Mouse (Mus musculus) thymus, postnatal 0 days (tissue): Measurements from ENCODE around the gene Sox8. TPM values are rescaled to one million over a fixed set of nuclear protein-coding genes. Genes with fewer than 3 reads are reported as not detected.

Source experiments
- DNase-seq: peaks from one replicate; pipeline ENCODE4 v3.0.0-alpha.2; 2015; ENCODE audit warnings: low spot score
- polyA plus RNA-seq: library from polyadenylated mRNA; unstranded; fragments of >200 nt; fragmentation: Nextera tagmentation; extraction: Ambion mirVana; gene quantifications from 2 replicates; pipeline ENCODE4 v1.2.1, GENCODE M21; 2015

The Sox8 gene
- 0.23 and 0.26 TPM in 2 replicates for polyA plus RNA-seq

DNA sequence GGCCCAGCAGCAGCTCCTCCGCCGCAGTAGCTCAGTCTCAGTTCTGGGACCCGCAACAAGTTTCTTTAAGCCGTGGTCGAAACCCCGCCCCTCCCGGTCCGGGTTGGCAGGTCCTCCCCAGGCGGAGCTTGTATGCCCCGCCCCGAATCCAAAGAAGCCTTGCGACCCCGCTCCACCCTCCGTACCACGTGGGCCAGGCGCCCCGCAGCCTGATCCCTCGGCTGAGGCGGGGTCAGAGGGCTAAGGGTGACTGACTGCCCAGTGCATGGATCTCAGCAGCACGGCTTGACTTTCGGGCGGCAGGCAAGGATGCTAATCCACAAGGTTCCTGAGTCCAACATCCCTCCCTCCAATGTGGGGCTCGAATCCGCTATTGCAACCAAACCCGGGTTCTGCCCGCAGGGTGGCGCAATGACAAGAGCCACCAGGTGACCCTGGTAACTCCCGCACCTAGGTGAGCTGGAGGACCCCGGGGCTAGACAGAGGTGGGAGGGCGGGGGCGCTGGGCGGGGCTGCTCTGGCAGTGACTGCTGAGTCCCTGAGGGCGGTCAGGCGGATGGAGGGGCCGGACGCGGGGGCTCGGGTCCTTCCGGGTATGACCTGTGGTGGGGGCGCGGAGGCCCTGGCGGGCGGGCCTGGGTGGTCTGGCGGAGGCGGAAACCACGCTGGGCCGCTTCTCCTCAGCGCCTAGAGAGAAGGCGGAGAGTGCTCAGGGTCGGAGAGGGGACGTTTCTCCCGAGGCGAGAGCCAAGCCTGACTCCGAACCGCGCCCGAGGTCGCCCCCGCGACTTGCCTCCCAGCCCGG is at the start of gene Sox8:
Gene Sox8 (minus strand): TSS at position 39 of the 805 bp plus-strand sequence.
- peak; percentile 75 for DNase-seq

DNA sequence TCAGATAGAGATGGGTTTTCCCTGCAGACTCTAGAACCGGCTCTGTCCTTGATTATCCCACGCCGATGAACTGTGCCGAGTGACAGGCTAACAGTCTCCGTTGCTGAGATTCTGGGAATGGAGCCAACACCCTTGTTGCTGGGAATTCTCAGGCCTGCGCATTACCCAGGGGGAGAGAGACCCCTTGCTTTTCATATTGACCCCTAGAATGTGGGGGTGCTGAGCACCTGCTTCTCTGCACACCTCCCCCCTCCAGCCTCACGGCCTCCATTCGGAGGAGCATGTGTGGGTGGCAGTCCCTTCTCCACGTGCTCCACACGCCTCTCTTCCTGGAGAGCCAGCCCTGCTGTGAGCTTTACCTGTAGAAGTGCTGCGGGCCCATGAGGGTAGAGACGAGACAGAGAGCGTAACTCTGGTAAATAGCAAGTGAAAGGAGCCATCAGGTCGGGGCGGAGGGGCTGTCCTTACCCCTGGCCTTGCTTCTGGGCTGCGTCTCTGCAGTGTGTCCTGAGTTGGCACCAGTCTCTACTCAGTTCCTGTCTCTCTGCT is 48.1 kb upstream of the Sox8 start:
- no peak for DNase-seq

DNA sequence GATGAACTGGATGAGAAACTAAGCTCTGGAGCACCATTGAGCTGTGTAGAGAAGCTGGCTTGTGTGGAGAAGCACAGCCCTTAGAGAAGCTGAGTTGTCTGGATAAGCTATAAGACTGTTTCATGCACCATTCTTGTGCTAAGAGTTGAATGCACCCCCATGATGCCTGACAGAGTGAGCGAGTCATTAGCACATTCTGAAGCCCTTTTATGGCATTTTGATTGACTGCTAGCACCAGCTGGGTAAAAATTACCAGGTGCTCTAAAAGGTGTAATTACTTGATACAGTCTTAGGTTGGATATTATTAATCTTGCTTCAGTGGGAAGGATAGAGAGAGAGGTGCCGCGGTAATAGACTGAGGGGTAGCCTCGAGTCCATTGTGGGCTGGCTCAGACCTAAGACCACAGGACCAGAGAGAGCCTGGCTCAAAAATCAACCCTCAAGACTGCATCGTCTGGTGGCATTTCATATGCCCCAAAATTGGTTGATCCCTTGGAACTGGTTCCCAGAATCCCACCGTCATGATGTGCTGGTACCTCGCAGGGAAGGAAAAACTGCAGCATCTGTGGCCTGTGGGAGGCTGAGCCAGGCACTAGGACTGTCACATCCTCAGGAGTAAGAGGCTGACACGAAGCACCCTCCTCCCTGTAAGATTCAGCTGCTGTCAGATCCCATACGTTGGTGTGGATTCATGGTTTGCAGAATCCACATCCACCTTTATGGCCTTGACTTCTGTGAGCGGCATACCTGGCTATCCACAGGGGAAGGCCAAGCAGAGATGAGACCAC is 44.4 kb upstream of the Sox8 start:
- no peak for DNase-seq

DNA sequence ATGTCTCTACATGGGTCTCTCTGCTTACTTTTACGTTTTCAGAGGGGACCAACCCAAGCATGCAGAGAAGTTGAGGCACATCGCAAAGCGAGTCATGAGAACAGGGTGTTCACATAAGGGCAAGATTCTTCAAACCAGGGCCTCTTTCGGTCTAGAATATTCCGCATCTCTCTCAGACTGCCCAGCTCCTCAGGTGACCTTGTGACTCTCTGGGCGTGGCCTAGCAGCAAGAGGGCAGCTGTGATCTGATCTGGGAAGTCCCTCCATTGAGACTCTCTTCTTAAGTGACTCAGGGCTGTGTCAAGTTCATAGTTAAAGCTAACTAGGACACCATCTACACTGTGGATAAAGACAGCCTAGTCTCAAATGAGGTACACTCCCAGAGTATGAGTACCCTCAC is 42.8 kb upstream of the Sox8 start:
- no peak for DNase-seq

DNA sequence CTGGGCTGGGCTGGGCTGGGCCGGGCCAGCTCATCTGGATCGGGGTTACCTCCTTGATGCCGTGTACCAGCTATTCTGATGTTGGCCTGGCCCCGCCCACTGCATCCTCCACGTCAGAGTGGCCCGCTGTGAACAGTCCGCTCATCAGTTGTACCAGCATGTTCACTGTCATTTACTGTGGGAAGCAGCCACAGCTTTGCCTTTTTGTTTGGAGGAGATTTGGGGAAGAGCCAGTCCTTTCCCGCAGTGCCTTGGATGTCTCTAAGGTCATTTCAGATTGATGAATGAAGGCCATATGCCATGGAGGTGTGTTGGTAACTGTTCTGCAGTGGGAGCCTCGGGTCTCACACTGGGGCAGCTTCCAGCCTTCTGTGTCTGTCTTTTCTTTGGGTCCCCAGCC is 42.1 kb upstream of the Sox8 start:
- no peak for DNase-seq

DNA sequence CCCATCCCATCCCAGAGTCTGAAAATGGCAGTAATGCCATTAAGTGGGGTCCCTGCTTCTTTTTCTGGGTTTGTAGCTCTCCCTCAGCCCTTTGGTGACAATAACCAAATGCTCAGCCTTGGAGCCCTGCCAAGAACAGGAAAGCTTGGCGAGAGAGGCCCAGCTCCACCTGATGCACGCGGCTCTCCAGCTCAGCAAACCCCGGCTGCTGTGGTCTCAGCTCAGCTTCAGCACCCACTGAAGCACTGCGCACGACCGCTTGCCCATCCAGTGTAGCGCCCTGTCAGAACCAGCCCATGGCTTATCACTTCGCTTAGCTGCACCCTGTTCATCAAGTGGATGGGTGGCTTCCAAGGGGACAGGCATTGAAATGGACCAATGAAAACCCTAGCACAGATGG is 39.7 kb upstream of the Sox8 start:
- DNase-seq = peak; percentile 47

DNA sequence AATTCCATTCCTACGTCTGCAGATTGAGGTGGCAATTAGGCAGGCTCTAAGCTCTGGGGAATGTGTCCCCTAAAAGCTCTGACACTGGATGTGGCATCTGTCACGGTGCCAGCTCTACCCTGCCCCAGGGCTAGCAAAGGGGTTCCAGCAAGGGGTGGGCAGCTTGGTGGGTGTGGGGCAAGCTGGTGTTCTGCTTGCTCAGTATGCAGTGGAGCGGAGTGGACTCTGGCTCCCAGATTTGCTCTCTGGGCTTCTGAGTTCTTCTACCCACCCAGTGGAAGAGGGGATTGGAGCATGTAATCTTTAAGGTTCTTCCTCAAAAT is 39.0 kb upstream of the Sox8 start:
- DNase-seq = no peak

DNA sequence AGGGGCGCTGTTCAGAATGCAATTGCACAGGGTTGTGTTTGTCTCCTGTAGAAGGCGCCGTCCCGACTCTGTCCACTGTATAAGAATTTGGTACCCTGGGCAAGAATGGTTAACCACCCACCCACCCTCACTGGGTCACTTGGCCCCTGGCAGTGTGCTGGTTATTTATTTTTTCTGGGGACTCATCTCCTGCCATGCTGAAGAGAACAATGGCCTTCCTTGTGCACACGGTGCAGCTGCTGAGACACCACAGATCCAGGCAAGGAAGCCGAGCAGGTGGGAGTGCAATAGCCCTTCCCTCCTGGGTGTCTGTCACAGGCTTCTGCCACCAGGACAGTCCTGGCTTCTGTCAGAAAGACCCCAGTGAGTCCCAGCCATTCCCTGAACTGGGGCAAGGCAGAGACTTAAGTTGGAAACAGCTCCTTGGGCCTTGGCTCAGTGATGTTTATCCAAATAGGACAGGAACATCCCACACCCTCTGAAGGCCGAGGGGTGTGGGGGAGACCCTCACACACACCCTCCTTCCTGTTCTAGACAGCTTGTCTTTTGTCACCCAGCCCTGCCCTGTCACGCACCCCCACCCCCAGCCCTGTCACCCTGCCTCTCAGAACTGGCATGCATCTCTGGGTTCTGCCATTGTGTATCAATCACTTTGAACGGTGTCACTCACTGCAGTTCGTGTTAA is 38.5 kb upstream of the Sox8 start:
- DNase-seq = peak; percentile 49

DNA sequence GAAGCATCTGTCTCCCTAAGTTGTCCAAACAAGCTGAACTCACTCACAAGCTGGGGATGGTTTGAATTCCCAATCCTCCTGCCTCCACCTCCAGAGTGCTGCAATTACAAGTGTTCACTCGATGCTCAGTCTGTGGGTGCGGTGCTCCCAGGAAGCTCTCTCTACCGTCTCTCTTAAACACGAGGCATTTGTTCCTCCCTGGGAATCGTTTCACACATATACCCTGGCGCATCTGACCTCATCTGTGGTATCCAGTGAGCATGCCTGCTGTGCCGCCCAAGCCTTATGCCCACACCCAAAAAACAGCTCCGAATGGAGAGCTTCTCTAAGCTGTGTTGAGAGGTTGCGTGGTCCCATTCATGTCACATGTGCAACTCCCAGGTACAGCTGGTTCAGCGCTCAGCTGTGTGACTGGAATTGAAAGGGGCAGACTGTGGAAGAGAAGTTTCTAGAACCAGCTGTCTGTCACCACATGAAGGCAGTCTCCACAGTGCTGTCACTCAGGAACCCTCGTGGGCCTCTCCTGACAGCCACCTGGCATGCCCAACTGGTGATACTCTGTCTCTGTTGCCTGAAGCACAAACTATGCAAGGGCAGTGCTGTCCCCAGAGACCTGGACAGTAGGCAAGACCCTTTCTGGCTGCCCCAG is 37.8 kb upstream of the Sox8 start:
- peak; percentile 91 for DNase-seq

DNA sequence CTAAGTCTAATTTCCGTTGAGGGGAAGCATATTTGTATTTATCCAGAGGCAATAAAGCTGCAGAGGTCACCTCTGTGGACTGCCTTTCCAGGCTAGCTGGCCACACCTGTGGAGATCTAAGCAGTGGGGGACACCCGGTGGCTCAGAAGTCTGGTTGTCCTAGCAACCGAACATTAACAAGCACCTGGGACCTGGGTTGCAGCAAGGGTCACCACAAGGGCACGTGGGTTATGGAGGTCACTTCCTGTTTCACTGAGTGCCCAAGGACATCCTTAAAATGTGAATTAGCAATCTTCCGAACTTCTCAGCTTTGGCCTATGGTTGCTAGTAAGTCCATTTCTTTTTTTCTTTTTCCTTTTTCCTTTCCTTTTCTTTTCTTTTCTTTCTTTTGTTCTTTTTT is 33.7 kb upstream of the Sox8 start:
- DNase-seq = no peak

DNA sequence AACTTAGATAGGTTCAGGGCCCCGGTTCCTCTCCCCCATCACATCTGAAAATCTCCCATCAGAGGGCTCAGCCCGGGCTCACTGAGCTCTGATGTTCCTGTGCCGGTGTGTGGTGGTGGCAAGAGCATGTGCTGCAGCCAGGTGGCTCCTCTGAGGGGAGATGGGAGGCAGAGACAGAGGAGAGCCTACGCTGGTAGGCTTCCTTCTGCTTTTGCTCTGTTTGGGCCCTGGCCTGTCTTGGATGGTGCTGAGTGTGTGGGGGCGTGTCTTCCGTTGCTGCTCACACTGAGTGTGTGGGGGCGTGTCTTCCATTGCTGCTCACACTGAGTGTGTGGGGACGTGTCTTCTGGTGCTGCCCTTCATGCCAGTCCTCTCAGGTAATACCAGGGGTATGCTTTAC is 31.9 kb upstream of the Sox8 start:
- DNase-seq = peak; percentile 66

DNA sequence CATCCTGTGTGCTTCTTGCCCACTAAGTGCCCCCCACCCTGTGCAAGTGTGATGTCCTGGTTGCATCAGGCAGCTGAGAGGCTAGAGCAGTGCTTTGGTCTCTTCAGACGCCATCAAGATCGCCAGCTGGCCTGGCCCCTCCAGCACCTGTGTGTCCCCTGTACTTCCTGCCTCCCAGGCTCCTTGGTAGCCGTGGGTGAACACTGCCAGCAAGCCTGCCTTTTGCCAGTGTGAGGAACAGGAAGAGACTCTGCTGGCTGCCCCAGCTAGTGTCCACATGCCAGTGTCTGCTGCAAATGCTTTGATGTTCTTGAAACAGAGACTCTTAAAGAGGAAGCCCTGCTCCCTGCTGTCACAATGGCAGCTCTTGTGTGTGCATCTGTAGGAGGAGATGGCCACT is 27.1 kb upstream of the Sox8 start:
- DNase-seq = peak; percentile 15

DNA sequence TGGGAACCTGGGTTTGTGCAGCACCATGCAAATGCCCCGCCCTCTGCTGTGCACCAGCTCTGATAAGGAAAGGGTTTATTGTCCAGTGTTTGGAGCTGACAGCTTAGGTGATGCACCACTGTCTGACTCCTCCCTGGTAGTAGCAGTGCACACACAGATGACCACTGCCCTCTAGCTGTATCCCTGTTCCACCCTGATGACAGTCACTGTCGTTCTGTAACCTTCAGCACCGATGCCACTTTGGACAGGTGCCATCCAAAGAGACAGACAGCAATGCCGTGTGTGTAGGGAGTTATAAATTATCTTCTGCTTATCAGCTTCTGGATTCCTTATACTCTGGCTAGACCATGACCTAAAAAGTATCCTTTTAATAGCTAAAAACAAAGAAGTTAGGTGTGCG is 25.0 kb upstream of the Sox8 start:
- no peak for DNase-seq

DNA sequence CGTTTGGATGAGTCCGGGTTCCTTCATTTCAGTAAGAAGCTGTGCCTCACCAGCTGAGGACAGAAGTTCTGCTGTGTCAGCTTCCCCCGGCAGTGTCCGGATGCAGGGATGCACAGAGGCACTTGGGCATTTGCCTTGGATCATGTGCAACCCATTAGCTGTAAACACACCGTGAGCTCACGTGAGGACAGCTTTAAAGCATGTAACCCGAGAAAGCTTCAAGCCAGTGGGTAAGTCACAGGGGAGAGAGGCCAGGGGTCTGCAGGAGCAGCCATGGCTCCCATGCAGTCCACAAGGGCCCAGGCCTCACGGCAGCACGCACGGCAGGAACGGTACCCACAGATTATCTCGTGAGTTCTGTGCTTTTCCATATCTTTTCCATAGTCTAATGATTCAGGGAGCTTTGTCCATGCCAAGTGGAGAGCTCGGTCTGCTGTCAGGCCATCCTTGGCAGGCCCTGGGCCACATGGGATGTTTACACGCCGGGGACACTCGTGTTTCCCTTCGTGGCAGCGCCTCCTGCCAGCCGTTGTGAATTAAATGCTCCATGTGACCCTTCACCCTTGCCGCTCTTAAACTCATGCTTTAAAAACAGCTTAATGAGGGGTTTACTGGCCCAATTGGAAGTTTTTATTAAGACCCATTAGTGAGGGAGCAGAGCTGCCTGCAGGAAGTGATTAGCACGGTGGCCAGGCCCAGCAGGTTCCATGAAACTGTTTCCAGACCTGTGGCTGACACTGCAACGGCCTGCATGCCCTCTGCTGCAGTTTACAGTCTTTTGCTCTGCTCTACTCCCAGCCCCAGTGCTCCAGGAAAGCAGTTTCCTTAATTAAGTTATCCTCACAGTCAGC is 23.1 kb upstream of the Sox8 start:
- no peak for DNase-seq

DNA sequence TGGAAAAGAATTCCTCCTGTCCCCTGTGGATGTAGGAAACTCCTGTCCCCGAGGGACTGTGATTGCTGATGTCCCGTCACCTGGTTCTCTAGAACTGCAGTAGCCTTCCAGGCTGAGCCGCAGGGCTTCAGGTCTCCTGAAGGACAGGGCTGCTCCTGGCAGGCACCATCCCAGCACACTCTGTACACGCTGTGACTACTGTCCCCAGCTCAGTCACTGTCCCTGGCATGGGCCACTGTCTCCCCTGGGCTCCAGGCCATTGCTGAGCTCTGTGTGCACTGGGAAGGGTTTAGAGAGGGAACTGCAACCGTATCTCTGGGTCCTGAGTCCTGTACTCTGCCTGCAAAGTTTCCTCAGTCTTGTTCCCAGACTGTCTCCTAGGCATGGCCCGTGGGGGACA is 21.9 kb upstream of the Sox8 start:
- DNase-seq = no peak

DNA sequence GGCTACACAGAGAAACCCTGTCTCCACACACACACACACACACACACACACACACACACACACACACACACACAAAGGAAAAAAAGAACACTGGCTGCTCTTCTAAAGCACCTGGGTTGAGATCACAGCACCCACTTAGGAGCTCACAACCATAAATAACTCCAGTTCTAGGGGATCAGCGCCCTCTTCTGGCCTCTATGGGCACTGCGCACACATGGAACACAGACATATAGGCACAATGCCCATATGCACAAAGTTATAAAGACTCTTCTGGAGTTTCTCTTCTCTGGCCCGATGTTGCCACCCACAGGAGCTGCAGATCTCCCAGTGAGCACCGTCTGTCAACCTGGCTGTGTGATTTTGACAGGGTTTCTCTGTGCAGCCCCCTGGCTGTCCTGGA is 20.5 kb upstream of the Sox8 start:
- no peak for DNase-seq

DNA sequence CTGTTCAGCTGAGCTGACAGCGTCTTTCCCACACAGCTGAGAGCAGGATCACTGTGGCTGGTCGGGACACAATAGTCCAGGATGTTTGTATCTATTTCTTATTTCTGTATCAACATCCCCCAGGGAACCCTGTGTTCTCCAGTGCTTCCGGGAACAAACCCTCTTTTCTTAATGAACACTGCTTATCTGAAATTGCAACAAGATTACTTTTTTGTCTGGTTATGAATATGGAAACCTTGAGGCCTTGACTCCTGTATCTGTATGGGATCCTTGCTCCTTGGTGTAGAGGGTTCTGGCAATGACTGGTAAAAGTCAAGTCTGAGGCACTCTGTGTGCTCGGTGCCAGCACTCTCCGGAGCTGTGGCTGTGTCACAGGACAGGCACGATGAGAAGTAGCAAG is 19.6 kb upstream of the Sox8 start:
- no peak for DNase-seq

DNA sequence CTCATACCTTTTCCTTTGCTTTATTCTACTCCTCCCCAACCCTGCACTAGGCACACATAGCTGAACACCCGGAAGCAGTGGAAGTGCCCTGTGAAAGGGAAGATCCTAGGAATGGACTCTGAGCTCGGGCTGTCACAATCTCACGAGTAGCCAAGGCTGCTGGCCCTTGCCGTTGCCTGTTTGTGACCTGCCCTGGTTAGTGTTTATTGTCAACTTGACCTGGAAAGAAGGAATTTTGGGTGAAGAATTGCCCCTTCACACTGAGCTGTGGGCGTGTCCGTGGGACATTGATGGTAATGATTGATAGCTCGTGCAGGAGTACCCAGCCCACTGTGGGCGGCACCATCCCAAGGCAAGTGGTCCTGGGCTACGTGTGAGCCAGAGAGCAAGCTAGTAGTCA is 14.2 kb upstream of the Sox8 start:
- no peak for DNase-seq

DNA sequence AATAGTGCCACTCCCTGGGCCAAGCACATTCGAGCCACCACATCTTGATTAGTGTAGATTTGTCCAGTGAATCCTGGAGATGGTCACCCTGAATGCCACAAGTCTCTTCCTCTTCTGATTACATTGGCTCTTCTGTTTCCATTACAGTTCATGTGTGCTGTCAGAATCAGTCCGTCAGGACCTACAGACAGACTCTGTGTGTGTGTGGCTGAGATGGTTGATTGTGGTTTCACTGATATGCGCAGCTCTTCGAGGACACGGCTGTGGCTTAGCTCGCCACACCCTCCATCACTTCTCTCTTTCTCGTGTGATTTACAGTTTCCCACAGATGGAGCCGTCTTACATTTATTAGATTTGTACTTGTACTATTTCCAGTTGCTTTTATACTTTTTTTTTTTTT is 13.4 kb upstream of the Sox8 start:
- DNase-seq = no peak

DNA sequence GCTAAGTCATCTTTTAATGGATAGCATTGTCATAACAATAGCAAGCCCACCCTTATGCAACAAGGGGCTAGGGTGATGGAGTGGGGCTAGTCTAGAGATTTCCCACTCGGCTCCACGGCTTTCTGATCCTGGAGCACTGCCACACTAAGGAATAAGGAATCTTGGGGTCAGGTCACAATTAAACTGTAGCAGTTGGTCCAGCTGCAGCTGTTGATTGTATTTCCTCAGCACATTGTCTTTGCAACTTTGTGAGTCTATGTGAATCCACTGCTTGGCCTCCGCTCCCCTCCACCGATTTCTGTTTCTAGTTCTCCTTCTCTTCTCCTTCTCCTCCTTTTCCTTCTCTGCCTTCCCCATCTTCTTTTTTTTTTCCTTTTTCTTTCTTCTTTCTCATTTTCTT is 12.6 kb upstream of the Sox8 start:
- DNase-seq = no peak

DNA sequence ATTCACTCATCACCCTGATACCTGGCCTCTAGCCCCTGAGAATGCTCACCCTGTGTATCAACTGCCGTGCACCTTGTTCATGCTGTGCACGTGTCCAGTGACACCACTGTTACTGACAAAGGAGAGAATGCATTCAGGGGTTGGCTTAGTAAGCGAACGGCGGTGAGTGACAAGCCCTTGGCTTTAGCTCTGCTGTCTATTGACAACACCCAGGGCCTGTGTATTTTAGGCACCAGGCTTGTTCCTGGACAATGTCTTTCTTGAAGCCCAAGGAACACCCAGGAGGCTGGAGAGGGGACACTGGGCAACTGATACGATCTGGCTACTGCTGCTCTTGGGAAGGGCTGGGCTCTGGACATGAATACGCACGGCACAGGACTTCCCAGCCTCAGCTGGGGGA is 11.6 kb upstream of the Sox8 start:
- no peak for DNase-seq
